9 mouse cellular contexts compared by ENCODE assay signal in genomic region chr6:72430989-72431921, GRCm38 (mm10). TPM values are rescaled to one million over a fixed set of nuclear protein-coding genes. Genes with fewer than 3 reads are reported as not detected.
DNase-seq lines count a peak whose midpoint lies in the region; ATAC-seq and TF ChIP-seq lines count a peak whose summit lies in the region.
"Had no signal": no experiment of that assay in that cellular context is flagged by ENCODE, and none has a peak within 500 bp of the region (broad histone marks: within the 10 kb centered on the region; RNA-seq: fewer than 3 reads in every experiment).

No protein-coding gene starts in this region.

- H3K9me3 ChIP-seq in hindbrain, embryonic 11.5 days (ENCODE audit: control insufficient read depth, low read length), result no peaks in the 10 kb centered on the region
- H3K9me3 ChIP-seq in hindbrain, embryonic 10.5 days, result no peaks in the 10 kb centered on the region
- H3K9me3 ChIP-seq in liver, postnatal 0 days (ENCODE audit: low read length), result no peaks in the 10 kb centered on the region

- TF ChIP-seq EP300 in liver, postnatal 0 days (IDR thresholded peaks at IDR 0.05; ENCODE audit: low read depth), result no peak

- TF ChIP-seq POLR2A in cortical plate, adult 2 months (IDR thresholded peaks at IDR 0.05; ENCODE audit: extremely low read depth, insufficient read depth, low read length), result peak; percentile 38; the same call in 1 of the 2 replicates

- no peak overlapping the region for H3K4me2 ChIP-seq in hindbrain, embryonic 11.5 days (replicated peaks; ENCODE audit: low read depth, low read length)
- H3K4me2 ChIP-seq in liver, postnatal 0 days (ENCODE audit: low read depth, low read length), result no peak overlapping the region

- no peaks in the 10 kb centered on the region for H3K27me3 ChIP-seq in hindbrain, embryonic 11.5 days (ENCODE audit: control insufficient read depth, insufficient read depth, low read length)
- no peaks in the 10 kb centered on the region for H3K27me3 ChIP-seq in hindbrain, embryonic 10.5 days (ENCODE audit: insufficient read depth, poor library complexity, severe bottlenecking)
- no peaks in the 10 kb centered on the region for H3K27me3 ChIP-seq in liver, postnatal 0 days (ENCODE audit: insufficient read depth, low read length)

- ATAC-seq in hindbrain, embryonic 11.5 days (ENCODE audit: low FRiP score), result peak; percentile 33; the same call in 1 of the 2 replicates
- peak; percentile 43 for ATAC-seq in liver, postnatal 0 days

- no peak for DNase-seq in hindbrain, embryonic 11.5 days (ENCODE audit: low spot score)
- no peak for DNase-seq in hindbrain, embryonic 10.5 days (ENCODE audit: low spot score)
- DNase-seq in ES-CJ7 (ENCODE audit: low read depth, low spot score), result peak; percentile 57
- no peak for DNase-seq in liver, postnatal 0 days
- DNase-seq in cerebellum, adult 9-11 months, result no peak
- no peak for DNase-seq in gastrocnemius, adult 18-20 months (ENCODE audit: low spot score)
- DNase-seq in right cerebral cortex, postnatal 14 days, result no peak
- DNase-seq: kidney, adult 18-20 months had no signal

- no peak overlapping the region for H3K4me3 ChIP-seq in hindbrain, embryonic 11.5 days (ENCODE audit: low read depth, low read length)
- H3K4me3 ChIP-seq in hindbrain, embryonic 10.5 days, result no peak overlapping the region
- H3K4me3 ChIP-seq in cortical plate, adult 2 months (ENCODE audit: insufficient read depth, low read length), result no peak overlapping the region
- no peak overlapping the region for H3K4me3 ChIP-seq in liver, postnatal 0 days (ENCODE audit: low read depth, low read length)

- no peak overlapping the region for H3K9ac ChIP-seq in hindbrain, embryonic 11.5 days (ENCODE audit: low read depth, low read length)
- no peak overlapping the region for H3K9ac ChIP-seq in liver, postnatal 0 days (replicated peaks)

- H3K36me3 ChIP-seq in hindbrain, embryonic 11.5 days (ENCODE audit: control insufficient read depth, insufficient read depth, low read length), result peaks cover 10% of the 10 kb centered on the region
- H3K36me3 ChIP-seq in hindbrain, embryonic 10.5 days, result peaks cover 94% of the 10 kb centered on the region
- H3K36me3 ChIP-seq in liver, postnatal 0 days (replicated peaks; ENCODE audit: insufficient read depth, low read length), result peaks cover 67% of the 10 kb centered on the region

- no peaks in the 10 kb centered on the region for H3K4me1 ChIP-seq in hindbrain, embryonic 11.5 days (replicated peaks; ENCODE audit: control insufficient read depth, insufficient read depth, low read length)
- H3K4me1 ChIP-seq in hindbrain, embryonic 10.5 days (replicated peaks), result no peaks in the 10 kb centered on the region
- H3K4me1 ChIP-seq in cortical plate, adult 2 months (ENCODE audit: control insufficient read depth, insufficient read depth, low read length), result peaks cover 2% of the 10 kb centered on the region; the same call in 1 of the 2 replicates
- no peaks in the 10 kb centered on the region; the same call in 1 of the 2 replicates for H3K4me1 ChIP-seq in liver, postnatal 0 days (ENCODE audit: insufficient read depth)

- H3K27ac ChIP-seq in hindbrain, embryonic 11.5 days (ENCODE audit: low read depth, low read length), result no peak overlapping the region
- H3K27ac ChIP-seq in hindbrain, embryonic 10.5 days, result no peak overlapping the region
- no peak overlapping the region for H3K27ac ChIP-seq in cortical plate, adult 2 months (ENCODE audit: insufficient read depth, low read length)
- H3K27ac ChIP-seq in liver, postnatal 0 days (ENCODE audit: low read depth), result peak overlapping the region; percentile 25

- WGBS in hindbrain, embryonic 11.5 days, result 38% methylated on average over 5 of the region's 5 CpGs
- 41% methylated on average over 5 of the region's 5 CpGs for WGBS in hindbrain, embryonic 10.5 days
- 43% methylated on average over 5 of the region's 5 CpGs for WGBS in liver, postnatal 0 days (ENCODE audit: insufficient replicate concordance)

- no peak for TF ChIP-seq CTCF in cortical plate, adult 2 months (IDR thresholded peaks at IDR 0.05; ENCODE audit: extremely low read depth, insufficient read depth, low read length)
- no peak for TF ChIP-seq CTCF in liver, postnatal 0 days (IDR thresholded peaks at IDR 0.05; ENCODE audit: low read depth)

RNA-seq across cellular contexts. Expression of gene Mat2a, which starts 8.1 kb away (rescaled TPM):
- polyA plus RNA-seq in hindbrain, embryonic 11.5 days (2014; fragmentation: Nextera tagmentation; extraction: Ambion mirVana), result 409 and 478 TPM in 2 replicates
- 320 and 408 TPM in 2 replicates for polyA plus RNA-seq in hindbrain, embryonic 10.5 days (2016; fragmentation: Nextera tagmentation; extraction: Ambion mirVana)
- polyA plus RNA-seq in cortical plate, adult 2 months (2012; rRNA removed), result 172 and 180 TPM in 2 replicates
- polyA plus RNA-seq in liver, postnatal 0 days (2015; fragmentation: Nextera tagmentation; extraction: Ambion mirVana), result 111 and 138 TPM in 2 replicates
- total RNA-seq in gastrocnemius, adult 18-20 months (2021), result 10 to 100 TPM; 97.2 to 98.0 TPM

RNA-seq across cellular contexts. Expression of gene Ggcx, which starts 17.1 kb away (rescaled TPM):
- 12.9 and 13.1 TPM in 2 replicates for polyA plus RNA-seq in hindbrain, embryonic 11.5 days (2014; fragmentation: Nextera tagmentation; extraction: Ambion mirVana)
- polyA plus RNA-seq in hindbrain, embryonic 10.5 days (2016; fragmentation: Nextera tagmentation; extraction: Ambion mirVana), result 18.5 and 19.6 TPM in 2 replicates
- polyA plus RNA-seq in cortical plate, adult 2 months (2012; rRNA removed), result 17.7 and 22.5 TPM in 2 replicates
- polyA plus RNA-seq in liver, postnatal 0 days (2015; fragmentation: Nextera tagmentation; extraction: Ambion mirVana), result 16.2 and 20.7 TPM in 2 replicates
- total RNA-seq in gastrocnemius, adult 18-20 months (2021), result 10 to 100 TPM; 12.2 to 12.7 TPM

RNA-seq across cellular contexts. Expression of gene Vamp8, which starts 40.8 kb away (rescaled TPM):
- 35.2 and 37.9 TPM in 2 replicates for polyA plus RNA-seq in hindbrain, embryonic 11.5 days (2014; fragmentation: Nextera tagmentation; extraction: Ambion mirVana)
- polyA plus RNA-seq in hindbrain, embryonic 10.5 days (2016; fragmentation: Nextera tagmentation; extraction: Ambion mirVana), result 40.7 and 43.5 TPM in 2 replicates
- 30.6 and 31.7 TPM in 2 replicates for polyA plus RNA-seq in cortical plate, adult 2 months (2012; rRNA removed)
- polyA plus RNA-seq in liver, postnatal 0 days (2015; fragmentation: Nextera tagmentation; extraction: Ambion mirVana), result 263 and 277 TPM in 2 replicates
- 10 to 100 TPM; 44.3 to 55.4 TPM for total RNA-seq in gastrocnemius, adult 18-20 months (2021)

RNA-seq across cellular contexts. Expression of gene Vamp5, which starts 51.0 kb away (rescaled TPM):
- polyA plus RNA-seq in hindbrain, embryonic 11.5 days (2014; fragmentation: Nextera tagmentation; extraction: Ambion mirVana), result 13.4 and 13.7 TPM in 2 replicates
- polyA plus RNA-seq in hindbrain, embryonic 10.5 days (2016; fragmentation: Nextera tagmentation; extraction: Ambion mirVana), result 13.6 and 15.8 TPM in 2 replicates
- 10.7 and 11.0 TPM in 2 replicates for polyA plus RNA-seq in cortical plate, adult 2 months (2012; rRNA removed)
- polyA plus RNA-seq in liver, postnatal 0 days (2015; fragmentation: Nextera tagmentation; extraction: Ambion mirVana), result 50.8 and 53.1 TPM in 2 replicates
- total RNA-seq in gastrocnemius, adult 18-20 months (2021), result 100 to 1,000 TPM; 107 to 121 TPM
